9 mouse cellular contexts compared by ENCODE assay signal in genomic region chr7:29304463-29305262, GRCm38 (mm10). TPM values are rescaled to one million over a fixed set of nuclear protein-coding genes. Genes with fewer than 3 reads are reported as not detected.
DNase-seq lines count a peak whose midpoint lies in the region; ATAC-seq lines count a peak whose summit lies in the region.
"Had no signal": no experiment of that assay in that cellular context is flagged by ENCODE, and none has a peak within 500 bp of the region (broad histone marks: within the 10 kb centered on the region; RNA-seq: fewer than 3 reads in every experiment).

No protein-coding gene starts in this region.

- WGBS in lung, embryonic 15.5 days = 2% methylated on average over 47 of the region's 48 CpGs
- under 1% methylated on average over 36 of the region's 48 CpGs for WGBS in hindbrain, embryonic 11.5 days
- under 1% methylated on average over 48 of the region's 48 CpGs for WGBS in midbrain, embryonic 15.5 days

- H3K27me3 ChIP-seq in lung, embryonic 15.5 days = peaks cover 25% of the 10 kb centered on the region
- no peaks in the 10 kb centered on the region for H3K27me3 ChIP-seq in hindbrain, embryonic 11.5 days (ENCODE audit: control insufficient read depth, insufficient read depth, low read length)
- no peaks in the 10 kb centered on the region for H3K27me3 ChIP-seq in midbrain, embryonic 15.5 days (replicated peaks)

- H3K4me1 ChIP-seq in lung, embryonic 15.5 days = peaks cover 56% of the 10 kb centered on the region
- H3K4me1 ChIP-seq in hindbrain, embryonic 11.5 days (replicated peaks; ENCODE audit: control insufficient read depth, insufficient read depth, low read length) = peaks cover 26% of the 10 kb centered on the region
- peaks cover 45% of the 10 kb centered on the region for H3K4me1 ChIP-seq in midbrain, embryonic 15.5 days

- H3K4me2 ChIP-seq in lung, embryonic 15.5 days = peak overlapping the region; percentile 89
- peak overlapping the region; percentile 92 for H3K4me2 ChIP-seq in hindbrain, embryonic 11.5 days (replicated peaks; ENCODE audit: low read depth, low read length)
- peak overlapping the region; percentile 87 for H3K4me2 ChIP-seq in midbrain, embryonic 15.5 days

- peak overlapping the region; percentile 36 for H3K9ac ChIP-seq in lung, embryonic 15.5 days
- H3K9ac ChIP-seq in hindbrain, embryonic 11.5 days (ENCODE audit: low read depth, low read length) = peak overlapping the region; percentile 75
- H3K9ac ChIP-seq in midbrain, embryonic 15.5 days = peak overlapping the region; percentile 94

- DNase-seq in lung, postnatal 14 days = no peak
- DNase-seq in embryo, embryonic 11 days = peak; percentile 80
- peak; percentile 80 for DNase-seq in hindbrain, embryonic 11.5 days (ENCODE audit: low spot score)
- DNase-seq in adrenal gland, postnatal 36 days = no peak
- no peak for DNase-seq in gastrocnemius, postnatal 10 days

- no peak for ATAC-seq in lung, embryonic 15.5 days (ENCODE audit: borderline replicate concordance, extremely low read depth, low FRiP score, low TSS enrichment)
- peak; percentile 20; the same call in 1 of the 2 replicates for ATAC-seq in hindbrain, embryonic 11.5 days (ENCODE audit: low FRiP score)
- ATAC-seq in midbrain, embryonic 15.5 days (replicated peaks) = peak; percentile 1; the same call in 1 of the 2 replicates

- no peaks in the 10 kb centered on the region for H3K9me3 ChIP-seq in lung, embryonic 15.5 days
- no peaks in the 10 kb centered on the region for H3K9me3 ChIP-seq in hindbrain, embryonic 11.5 days (ENCODE audit: control insufficient read depth, low read length)
- no peaks in the 10 kb centered on the region for H3K9me3 ChIP-seq in midbrain, embryonic 15.5 days

- no peaks in the 10 kb centered on the region for H3K36me3 ChIP-seq in lung, embryonic 15.5 days
- H3K36me3 ChIP-seq in hindbrain, embryonic 11.5 days (ENCODE audit: control insufficient read depth, insufficient read depth, low read length) = no peaks in the 10 kb centered on the region
- H3K36me3 ChIP-seq in midbrain, embryonic 15.5 days (replicated peaks) = no peaks in the 10 kb centered on the region

- peak overlapping the region; percentile 49 for H3K4me3 ChIP-seq in lung, embryonic 15.5 days
- H3K4me3 ChIP-seq in hindbrain, embryonic 11.5 days (ENCODE audit: low read depth, low read length) = peak overlapping the region; percentile 72
- H3K4me3 ChIP-seq in midbrain, embryonic 15.5 days = peak overlapping the region; percentile 90

- no peak overlapping the region for H3K27ac ChIP-seq in lung, embryonic 15.5 days
- peak overlapping the region; percentile 89 for H3K27ac ChIP-seq in hindbrain, embryonic 11.5 days (ENCODE audit: low read depth, low read length)
- peak overlapping the region; percentile 91 for H3K27ac ChIP-seq in midbrain, embryonic 15.5 days

RNA-seq across cellular contexts. Expression of gene Dpf1, which starts 0.9 kb away (rescaled TPM):
- polyA plus RNA-seq in lung, embryonic 15.5 days (2015; fragmentation: Nextera tagmentation; extraction: Ambion mirVana) = 12.8 and 13.7 TPM in 2 replicates
- polyA plus RNA-seq in hindbrain, embryonic 11.5 days (2014; fragmentation: Nextera tagmentation; extraction: Ambion mirVana) = 60.9 and 73.6 TPM in 2 replicates
- polyA plus RNA-seq in midbrain, embryonic 15.5 days (2015; fragmentation: Nextera tagmentation; extraction: Ambion mirVana) = 256 and 261 TPM in 2 replicates
- 1 to 10 TPM; 2.7 to 3.0 TPM for total RNA-seq in adrenal gland, postnatal 36 days (2021)
- total RNA-seq in gastrocnemius, postnatal 10 days (2021) = 1 to 10 TPM; 3.4 to 3.8 TPM
- total RNA-seq: neutrophil, adult 5-6 weeks had no signal

RNA-seq across cellular contexts. Expression of gene Ppp1r14a, which starts 15.6 kb away (rescaled TPM):
- polyA plus RNA-seq in lung, embryonic 15.5 days (2015; fragmentation: Nextera tagmentation; extraction: Ambion mirVana) = 148 and 159 TPM in 2 replicates
- polyA plus RNA-seq in hindbrain, embryonic 11.5 days (2014; fragmentation: Nextera tagmentation; extraction: Ambion mirVana) = 33.9 and 37.0 TPM in 2 replicates
- 3.3 and 4.3 TPM in 2 replicates for polyA plus RNA-seq in midbrain, embryonic 15.5 days (2015; fragmentation: Nextera tagmentation; extraction: Ambion mirVana)
- 1 to 10 TPM; 3.6 to 4.9 TPM for total RNA-seq in adrenal gland, postnatal 36 days (2021)
- 10 to 100 TPM; 11.8 to 13.3 TPM for total RNA-seq in gastrocnemius, postnatal 10 days (2021)
- total RNA-seq: common myeloid progenitor, adult 5-6 weeks; neutrophil, adult 5-6 weeks had no signal

RNA-seq across cellular contexts. Expression of gene Spint2, which starts 23.0 kb away (rescaled TPM):
- 325 and 332 TPM in 2 replicates for polyA plus RNA-seq in lung, embryonic 15.5 days (2015; fragmentation: Nextera tagmentation; extraction: Ambion mirVana)
- 37.5 and 43.4 TPM in 2 replicates for polyA plus RNA-seq in hindbrain, embryonic 11.5 days (2014; fragmentation: Nextera tagmentation; extraction: Ambion mirVana)
- polyA plus RNA-seq in midbrain, embryonic 15.5 days (2015; fragmentation: Nextera tagmentation; extraction: Ambion mirVana) = 72.4 and 77.3 TPM in 2 replicates
- 10 to 100 TPM; 28.7 to 48.2 TPM for total RNA-seq in adrenal gland, postnatal 36 days (2021)
- total RNA-seq in gastrocnemius, postnatal 10 days (2021) = 1 to 10 TPM; 6.6 to 8.2 TPM

RNA-seq across cellular contexts. Expression of gene 2200002D01Rik, which starts 56.4 kb away (rescaled TPM):
- 13.1 and 14.4 TPM in 2 replicates for polyA plus RNA-seq in lung, embryonic 15.5 days (2015; fragmentation: Nextera tagmentation; extraction: Ambion mirVana)
- polyA plus RNA-seq in hindbrain, embryonic 11.5 days (2014; fragmentation: Nextera tagmentation; extraction: Ambion mirVana) = 2.5 and 2.7 TPM in 2 replicates
- polyA plus RNA-seq in midbrain, embryonic 15.5 days (2015; fragmentation: Nextera tagmentation; extraction: Ambion mirVana) = 1.1 and 1.5 TPM in 2 replicates
- total RNA-seq in adrenal gland, postnatal 36 days (2021) = 1 to 10 TPM; 2.7 to 3.3 TPM
- 1 to 10 TPM in 1 of 2 experiments, under 1 TPM in 1; 0.72 to 1.3 TPM for total RNA-seq in gastrocnemius, postnatal 10 days (2021)

Comparison
In these comparisons a context has a peak if more than half of its experiments do, and no peak if none do; other contexts are left out.
1. H3K9ac ChIP-seq: peak in every context shown above with its lines; median percentile 94 in midbrain, embryonic 15.5 days; 75 in hindbrain, embryonic 11.5 days; 36 in lung, embryonic 15.5 days.
2. DNase-seq: peak in embryo, embryonic 11 days (single experiment) and hindbrain, embryonic 11.5 days (single experiment); none in lung, postnatal 14 days (single experiment), adrenal gland, postnatal 36 days (0 of 2) and gastrocnemius, postnatal 10 days (single experiment).
3. Peak in every context shown above with its lines, with median percentiles within 50 percentile points of each other: H3K4me2 ChIP-seq and H3K4me3 ChIP-seq.